Mouse (Mus musculus) small intestine, adult 2 months (tissue): ENCODE results near the gene Sox18. TPM values are rescaled to one million over a fixed set of nuclear protein-coding genes. Genes with fewer than 3 reads are reported as not detected.
A peak's percentile ranks its signal among the peaks of the same experiment; 100 is the strongest.

Experiments used
- H3K27ac ChIP-seq: fragments of 200-500 bp; 2 replicates; pipeline ENCODE4 v1.5.1; 2012; ENCODE audit warnings: low read depth, low read length, control low read depth, inconsistent platforms; ENCODE audit not compliant: insufficient read depth
- H3K27me3 ChIP-seq: fragments of 200-500 bp; 2 replicates; pipeline ENCODE4 v1.6.1; 2012; ENCODE audit warnings: mild to moderate bottlenecking, moderate library complexity, low read length, inconsistent platforms; ENCODE audit not compliant: control insufficient read depth, insufficient read depth
- H3K36me3 ChIP-seq: fragments of 200-500 bp; 2 replicates; pipeline ENCODE4 v1.6.1; 2012; ENCODE audit warnings: mild to moderate bottlenecking, low read length, control low read depth, inconsistent platforms; ENCODE audit not compliant: control insufficient read depth, insufficient read depth
- H3K4me1 ChIP-seq: fragments of 200-500 bp; 2 replicates; pipeline ENCODE4 v1.6.1; 2012; ENCODE audit warnings: low read length, inconsistent platforms, mixed read lengths; ENCODE audit not compliant: control insufficient read depth, insufficient read depth, insufficient read length
- H3K4me3 ChIP-seq: fragments of 200-500 bp; 2 replicates; pipeline ENCODE4 v1.5.1; 2012; ENCODE audit warnings: low read depth, mild to moderate bottlenecking, control low read depth, inconsistent platforms, low read length, moderate library complexity
- CTCF ChIP-seq: fragments of 200-500 bp; IDR thresholded peaks from 2 replicates; pipeline ENCODE4 v1.5.1; 2012; ENCODE audit warnings: low read depth, mild to moderate bottlenecking, control low read depth, inconsistent platforms, low read length, moderate library complexity, mixed read lengths; ENCODE audit not compliant: insufficient replicate concordance, insufficient read length; ENCODE audit errors: extremely low read depth
- POLR2A ChIP-seq: fragments of 200-500 bp; IDR thresholded peaks from 2 replicates; pipeline ENCODE4 v1.6.1; 2012; ENCODE audit warnings: low read depth, mild to moderate bottlenecking, control low read depth, inconsistent platforms, low read length, moderate library complexity
- WGBS: fragments of 180-500 bp; shearing (Covaris S2); methylation state at CpG from one replicate; pipeline ENCODE4 v1.1.7; 2018; 5-methylcytosine and 5-hydroxymethylcytosine counted together
- polyA plus RNA-seq: library from polyadenylated mRNA; depleted of rRNA; stranded (reverse); fragments of >200 nt; gene quantifications from 2 replicates; pipeline ENCODE4 v1.2.3, GENCODE M21; 2012

Sox18 gene
- polyA plus RNA-seq, 1 experiment: 59.8 TPM

GRCm38 (mm10) chr2:181680716-181681117 is 9.3 kb upstream of the Sox18 start:
- WGBS: 29% methylated on average over 7 of the region's 7 CpGs
- H3K27ac ChIP-seq: no peak overlapping the region
- H3K36me3 ChIP-seq: no peaks in the 10 kb centered on the region
- H3K4me1 ChIP-seq: peaks cover 3% of the 10 kb centered on the region; the same call in 1 of the 2 replicates
- H3K27me3 ChIP-seq: peaks cover 5% of the 10 kb centered on the region; the same call in 1 of the 2 replicates
- H3K4me3 ChIP-seq: peak overlapping the region; percentile 88
- TF ChIP-seq POLR2A (no peak), CTCF (no peak)

DNA sequence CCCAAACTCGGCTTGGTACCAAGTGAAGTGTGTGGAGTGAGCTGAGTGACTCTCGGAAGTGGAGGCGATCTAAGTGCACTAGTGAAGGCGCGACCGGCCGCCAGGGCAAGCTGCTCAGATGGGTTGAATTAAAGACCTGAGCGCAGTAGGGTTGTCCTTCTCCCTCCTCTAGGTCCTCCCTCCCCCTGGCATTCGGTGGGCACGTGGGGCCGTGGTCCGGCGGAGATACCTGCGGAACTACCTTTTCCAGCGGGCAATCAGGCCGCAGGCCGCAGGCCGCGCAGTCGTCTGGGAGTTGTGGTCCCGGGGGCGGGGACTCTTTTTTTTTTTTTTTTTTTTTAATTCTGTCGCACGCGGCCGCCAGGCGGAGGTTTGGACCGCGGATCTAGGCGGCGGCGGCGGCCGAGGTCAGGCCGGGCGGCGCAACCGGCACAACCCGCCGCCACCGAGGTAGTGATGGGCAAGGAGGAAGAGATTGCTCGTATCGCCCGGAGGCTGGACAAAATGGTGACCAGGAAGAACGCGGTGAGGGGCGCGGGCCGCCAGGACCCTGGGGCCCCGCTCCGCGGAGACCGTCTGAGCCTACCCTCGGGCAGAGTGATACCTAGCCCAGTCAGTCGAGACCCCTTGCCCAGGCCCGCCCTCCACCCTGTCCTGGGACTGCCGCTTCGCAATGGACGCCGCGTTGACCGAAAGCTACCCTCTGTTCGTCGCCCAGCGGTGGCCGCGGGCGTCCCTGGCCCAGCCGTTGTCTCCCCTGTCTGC is 8.7 kb upstream of the Sox18 start, which contains the start of gene Tcea2:
TSS of gene Tcea2 (plus strand) at position 360 of the 765 bp plus-strand sequence.
- Histone ChIP-seq H3K4me3 (peak within 1 kb of the TSS; percentile 88), H3K27ac (no peak within 1 kb of the TSS), H3K27me3 (peaks cover 9% of the 10 kb centered on the region; the same call in 1 of the 2 replicates), H3K4me1 (peaks cover 3% of the 10 kb centered on the region; the same call in 1 of the 2 replicates), H3K36me3 (no peaks in the 10 kb centered on the region)
- under 1% methylated on average over 69 of the region's 69 CpGs for WGBS
- TF ChIP-seq CTCF (peak; percentile 30; the same call in 1 of the 2 replicates), POLR2A (no peak)

DNA sequence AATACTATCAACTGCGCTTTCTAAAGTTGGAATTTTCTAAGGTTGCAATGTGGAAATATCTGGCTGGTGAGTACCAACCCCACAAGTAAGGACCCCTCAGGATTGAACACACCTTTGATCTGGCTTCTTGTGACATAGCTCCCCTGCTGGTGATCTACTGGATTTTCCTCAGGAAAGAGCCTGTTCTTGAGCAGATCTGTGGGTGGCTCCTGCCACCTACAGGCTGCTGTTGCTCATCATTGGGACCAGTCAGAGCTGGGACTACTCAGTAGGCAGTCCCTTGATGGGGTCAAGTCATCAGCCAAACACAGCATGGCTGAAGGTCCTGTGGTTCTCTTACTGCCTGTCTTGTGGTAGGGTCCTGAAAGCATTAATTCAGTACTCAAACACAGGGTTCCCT is 7.3 kb upstream of the Sox18 start:
- H3K27ac ChIP-seq: no peak overlapping the region
- H3K4me3 ChIP-seq: no peak overlapping the region
- peaks cover 3% of the 10 kb centered on the region; the same call in 1 of the 2 replicates for H3K4me1 ChIP-seq
- 52% methylated on average over 1 of the region's 1 CpGs for WGBS
- H3K27me3 ChIP-seq: peaks cover 12% of the 10 kb centered on the region; the same call in 1 of the 2 replicates
- peak; percentile 97; the same call in 1 of the 2 replicates for TF ChIP-seq CTCF
- no peak for TF ChIP-seq POLR2A
- no peaks in the 10 kb centered on the region for H3K36me3 ChIP-seq

- WGBS: 59% methylated on average over 3 of the region's 3 CpGs
- no peak for TF ChIP-seq POLR2A
- TF ChIP-seq CTCF: no peak
- peaks cover 22% of the 10 kb centered on the region for H3K27me3 ChIP-seq
- H3K4me3 ChIP-seq: no peak overlapping the region
- peaks cover 3% of the 10 kb centered on the region; the same call in 1 of the 2 replicates for H3K4me1 ChIP-seq
- H3K27ac ChIP-seq: peak overlapping the region; percentile 40
- no peaks in the 10 kb centered on the region for H3K36me3 ChIP-seq
These were observed 6.3 kb upstream of the Sox18 start for GRCm38 (mm10) chr2:181677755-181678098.

- 82% methylated on average over 5 of the region's 5 CpGs for WGBS
- H3K4me3 ChIP-seq: no peak overlapping the region
- TF ChIP-seq POLR2A: no peak
- no peak for TF ChIP-seq CTCF
- H3K27ac ChIP-seq: peak overlapping the region; percentile 40
- peaks cover 26% of the 10 kb centered on the region for H3K27me3 ChIP-seq
- H3K4me1 ChIP-seq: peaks cover 3% of the 10 kb centered on the region; the same call in 1 of the 2 replicates
- no peaks in the 10 kb centered on the region for H3K36me3 ChIP-seq
These were observed 5.8 kb upstream of the Sox18 start for GRCm38 (mm10) chr2:181677096-181677754.

DNA sequence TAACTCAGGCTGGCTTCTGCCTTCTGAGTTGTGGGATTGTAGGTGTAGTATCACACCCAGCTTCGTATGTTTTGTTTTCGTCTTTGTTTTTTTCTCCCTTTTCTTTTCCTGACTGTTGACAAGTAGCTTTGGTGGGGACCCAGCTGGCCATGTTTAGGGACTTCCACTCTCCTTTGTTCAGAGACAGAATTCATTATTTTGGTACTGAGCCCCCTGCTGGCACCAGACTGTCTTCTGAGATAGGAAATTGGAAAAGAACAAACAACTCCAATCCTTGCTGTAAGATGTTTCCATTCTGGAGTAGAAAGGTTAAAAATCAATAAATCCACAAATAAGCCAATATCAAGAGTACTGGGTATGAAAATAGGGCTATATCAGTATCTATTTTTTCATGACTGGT is 5.0 kb upstream of the Sox18 start:
- H3K27ac ChIP-seq: no peak overlapping the region
- peaks cover 34% of the 10 kb centered on the region for H3K27me3 ChIP-seq
- H3K4me1 ChIP-seq: peaks cover 3% of the 10 kb centered on the region; the same call in 1 of the 2 replicates
- no peak overlapping the region for H3K4me3 ChIP-seq
- WGBS: 76% methylated on average over 2 of the region's 2 CpGs
- TF ChIP-seq CTCF: no peak
- TF ChIP-seq POLR2A: no peak
- H3K36me3 ChIP-seq: no peaks in the 10 kb centered on the region

DNA sequence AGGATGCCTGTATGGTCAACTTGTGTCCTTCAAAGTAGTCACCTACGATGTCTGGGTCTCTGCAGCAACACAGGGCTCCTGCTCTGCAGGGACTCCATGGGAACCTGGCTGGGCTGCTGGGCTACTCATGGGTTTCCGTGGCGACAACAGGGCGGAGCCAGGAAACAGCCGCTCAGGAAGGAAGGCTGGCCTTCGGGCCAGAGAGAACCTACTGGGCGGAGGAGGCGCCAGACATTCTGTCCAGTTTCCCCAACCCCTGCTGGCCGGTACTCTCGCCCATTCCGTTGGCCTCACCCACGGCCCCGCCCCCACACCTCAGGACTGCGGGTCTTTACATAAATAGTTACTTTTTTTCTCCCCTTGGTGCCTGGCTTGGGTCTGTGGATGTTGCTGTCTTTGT is 4.0 kb upstream of the Sox18 start:
- H3K27ac ChIP-seq: no peak overlapping the region
- no peak for TF ChIP-seq CTCF
- no peak for TF ChIP-seq POLR2A
- H3K36me3 ChIP-seq: no peaks in the 10 kb centered on the region
- peak overlapping the region; percentile 4; the same call in 1 of the 2 replicates for H3K4me3 ChIP-seq
- 3% methylated on average over 14 of the region's 14 CpGs for WGBS
- H3K4me1 ChIP-seq: no peaks in the 10 kb centered on the region; the same call in 1 of the 2 replicates
- H3K27me3 ChIP-seq: peaks cover 44% of the 10 kb centered on the region
